Mouse (Mus musculus): ENCODE data around the gene Mrtfb. TPM values are rescaled to one million over a fixed set of nuclear protein-coding genes. Genes with fewer than 3 reads are reported as not detected.
"Not testable (repeated sequence)": the region's sequence is repeated elsewhere in the genome, so short reads cannot be mapped to it uniquely, and the experiment has no call there.

Mrtfb gene
- polyA plus RNA-seq, 1 experiment from 2014 or later = 22.6 TPM

DNA sequence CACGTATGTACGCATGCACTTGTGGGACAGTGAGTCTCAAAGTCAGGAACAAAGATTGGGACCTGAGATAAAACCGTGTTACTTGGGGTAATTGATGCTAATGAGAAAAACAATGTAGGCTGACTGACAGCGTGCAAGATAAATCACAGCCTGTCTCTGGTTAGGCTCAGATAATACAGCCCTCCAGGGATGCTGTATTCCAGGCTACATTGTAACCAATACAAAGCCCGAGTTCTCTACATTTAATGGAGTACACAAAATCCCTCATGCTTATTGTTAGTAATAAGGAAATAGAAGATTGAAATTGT is 1.2 kb downstream of the Mrtfb start:
- 44% methylated on average over 5 of the region's 5 CpGs for WGBS
- H3K27me3 ChIP-seq (ENCODE audit: control insufficient read depth, insufficient read depth, low read length) = no peaks in the 10 kb centered on the region
- peak overlapping the region; percentile 90; the same call in 1 of the 2 replicates for H3K9ac ChIP-seq (ENCODE audit: low read length)
- peak overlapping the region; percentile 91 for H3K4me2 ChIP-seq (ENCODE audit: low read depth)
- peak overlapping the region; percentile 79 for H3K4me3 ChIP-seq (ENCODE audit: low read depth, low read length)
- no peaks in the 10 kb centered on the region for H3K36me3 ChIP-seq (ENCODE audit: control insufficient read depth, insufficient read depth, low read length)
- peaks cover 6% of the 10 kb centered on the region; the same call in 1 of the 2 replicates for H3K4me1 ChIP-seq (ENCODE audit: control insufficient read depth, insufficient read depth, low read length)
- H3K9me3 ChIP-seq (ENCODE audit: control insufficient read depth, low read length) = no peaks in the 10 kb centered on the region
- ATAC-seq (ENCODE audit: insufficient read depth, low FRiP score, low TSS enrichment) (no peak), DNase-seq (ENCODE audit: low spot score) (no peak)
- no peak overlapping the region for H3K27ac ChIP-seq (ENCODE audit: low read depth, low read length)

DNA sequence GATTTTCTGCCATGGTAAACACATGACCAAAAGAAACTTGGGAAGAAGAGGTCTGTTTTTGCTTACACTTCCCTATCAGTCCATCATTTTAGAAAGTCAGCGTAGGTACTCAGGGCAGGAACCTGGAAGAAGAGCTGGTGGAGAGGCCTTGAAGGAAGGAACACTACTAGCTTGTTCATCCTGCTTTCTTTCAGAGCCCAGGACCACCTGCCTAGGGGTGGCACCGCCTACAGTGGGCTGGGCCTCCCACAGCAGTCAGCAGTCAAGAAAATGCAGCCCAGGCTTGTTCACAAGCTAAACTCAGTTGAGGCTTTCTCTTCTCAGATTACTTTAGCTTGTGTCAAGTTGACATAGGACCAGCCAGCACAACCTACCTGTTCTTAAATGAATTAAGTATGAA is 2.7 kb downstream of the Mrtfb start:
- no peak overlapping the region for H3K9ac ChIP-seq (ENCODE audit: low read length)
- H3K9me3 ChIP-seq (ENCODE audit: control insufficient read depth, low read length) = no peaks in the 10 kb centered on the region
- 87% methylated on average over 2 of the region's 2 CpGs for WGBS
- ATAC-seq (ENCODE audit: insufficient read depth, low FRiP score, low TSS enrichment) = no peak
- no peak overlapping the region for H3K4me2 ChIP-seq (ENCODE audit: low read depth)
- DNase-seq (ENCODE audit: low spot score) = no peak
- no peaks in the 10 kb centered on the region for H3K27me3 ChIP-seq (ENCODE audit: control insufficient read depth, insufficient read depth, low read length)
- no peak overlapping the region for H3K4me3 ChIP-seq (ENCODE audit: low read depth, low read length)
- peaks cover 6% of the 10 kb centered on the region; the same call in 1 of the 2 replicates for H3K4me1 ChIP-seq (ENCODE audit: control insufficient read depth, insufficient read depth, low read length)
- no peaks in the 10 kb centered on the region; the same call in 1 of the 2 replicates for H3K36me3 ChIP-seq (ENCODE audit: control insufficient read depth, insufficient read depth, low read length)
- no peak overlapping the region for H3K27ac ChIP-seq (ENCODE audit: low read depth, low read length)

DNA sequence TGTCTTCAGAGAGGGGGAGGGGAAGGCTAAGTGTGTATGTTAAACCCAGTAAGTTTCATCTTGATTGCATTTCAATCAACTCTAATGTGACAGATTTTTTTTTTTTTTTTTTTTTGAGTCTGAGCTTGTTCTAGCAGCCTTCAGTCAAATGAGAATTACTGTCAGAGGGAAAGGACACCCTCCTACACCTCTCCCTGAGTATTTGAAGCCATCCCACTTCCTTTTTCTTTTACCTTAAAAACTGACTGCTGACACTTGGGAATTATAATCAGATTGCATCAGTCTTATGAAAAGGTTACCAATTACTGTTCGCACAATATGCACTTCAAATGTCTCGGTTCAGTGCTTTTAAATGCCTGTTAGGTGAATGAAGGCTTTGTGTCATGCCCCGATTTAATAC is 10.0 kb downstream of the Mrtfb start:
- no peak overlapping the region for H3K4me3 ChIP-seq (ENCODE audit: low read depth, low read length)
- DNase-seq (ENCODE audit: low spot score) (no peak), ATAC-seq (ENCODE audit: insufficient read depth, low FRiP score, low TSS enrichment) (no peak)
- no peaks in the 10 kb centered on the region for H3K9me3 ChIP-seq (ENCODE audit: control insufficient read depth, low read length)
- peaks cover 4% of the 10 kb centered on the region for H3K36me3 ChIP-seq (ENCODE audit: control insufficient read depth, insufficient read depth, low read length)
- WGBS = 61% methylated on average over 3 of the region's 3 CpGs
- H3K9ac ChIP-seq (ENCODE audit: low read length) = no peak overlapping the region
- H3K4me1 ChIP-seq (ENCODE audit: control insufficient read depth, insufficient read depth, low read length) = no peaks in the 10 kb centered on the region
- H3K27ac ChIP-seq (ENCODE audit: low read depth, low read length) = no peak overlapping the region
- no peaks in the 10 kb centered on the region for H3K27me3 ChIP-seq (ENCODE audit: control insufficient read depth, insufficient read depth, low read length)
- H3K4me2 ChIP-seq (ENCODE audit: low read depth) = no peak overlapping the region

DNA sequence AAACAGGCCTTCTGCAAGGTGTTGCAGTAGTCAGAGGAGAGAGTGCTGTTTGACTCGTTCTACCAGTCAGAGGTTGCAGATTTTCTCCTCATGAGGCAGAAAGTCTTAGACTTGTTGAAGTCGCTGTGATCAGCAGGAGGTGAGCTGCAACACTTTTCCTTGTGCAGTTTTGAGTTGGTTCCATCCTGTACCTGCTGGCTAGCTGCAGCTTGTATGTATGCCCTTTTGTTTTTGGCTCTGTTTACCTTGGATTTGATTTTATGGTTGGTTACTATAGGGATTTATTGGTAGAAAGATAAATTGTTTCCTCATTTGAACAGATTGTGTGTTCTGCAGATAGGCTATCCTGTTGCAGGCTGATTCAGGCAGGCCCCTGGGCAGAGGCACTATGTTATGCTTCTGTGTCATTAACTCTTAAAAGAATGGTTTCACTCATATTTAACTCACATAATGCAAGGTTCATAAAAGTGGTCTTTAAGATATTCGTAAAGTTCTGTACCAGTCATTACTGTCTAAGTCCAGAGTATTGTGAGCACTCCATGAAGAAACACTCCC is 11.1 kb downstream of the Mrtfb start:
- Histone ChIP-seq H3K4me3 (ENCODE audit: low read depth, low read length) (no peak overlapping the region), H3K36me3 (ENCODE audit: control insufficient read depth, insufficient read depth, low read length) (peaks cover 4% of the 10 kb centered on the region), H3K4me1 (ENCODE audit: control insufficient read depth, insufficient read depth, low read length) (no peaks in the 10 kb centered on the region), H3K4me2 (ENCODE audit: low read depth) (no peak overlapping the region), H3K9me3 (ENCODE audit: control insufficient read depth, low read length) (no peaks in the 10 kb centered on the region), H3K27me3 (ENCODE audit: control insufficient read depth, insufficient read depth, low read length) (no peaks in the 10 kb centered on the region), H3K9ac (ENCODE audit: low read length) (no peak overlapping the region), H3K27ac (ENCODE audit: low read depth, low read length) (no peak overlapping the region)
- no peak for ATAC-seq (ENCODE audit: insufficient read depth, low FRiP score, low TSS enrichment)
- 87% methylated on average over 3 of the region's 3 CpGs for WGBS
- no peak for DNase-seq (ENCODE audit: low spot score)

DNA sequence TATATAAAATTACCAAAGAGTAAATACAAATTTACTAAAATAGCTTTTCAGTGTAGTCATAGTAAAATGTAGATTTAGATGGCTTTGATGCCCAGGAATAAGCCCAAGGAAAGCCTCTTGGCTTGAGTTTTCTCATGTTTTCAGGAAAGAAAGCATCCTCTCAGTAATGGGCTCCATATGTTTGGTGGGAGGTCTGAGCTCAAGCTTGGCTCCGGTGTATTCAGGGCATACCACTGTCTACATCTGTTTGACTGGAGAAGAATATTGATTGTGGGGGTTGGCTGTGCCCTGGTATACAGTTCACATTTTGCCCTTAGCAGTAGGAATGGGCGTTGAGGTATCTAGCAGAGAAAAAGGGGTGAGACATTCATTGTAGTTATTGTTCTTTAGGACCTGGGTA is 13.1 kb downstream of the Mrtfb start:
- ATAC-seq (ENCODE audit: insufficient read depth, low FRiP score, low TSS enrichment) (no peak), DNase-seq (ENCODE audit: low spot score) (no peak)
- H3K4me1 ChIP-seq (ENCODE audit: control insufficient read depth, insufficient read depth, low read length) = no peaks in the 10 kb centered on the region
- no peaks in the 10 kb centered on the region for H3K9me3 ChIP-seq (ENCODE audit: control insufficient read depth, low read length)
- peaks cover 4% of the 10 kb centered on the region; the same call in 1 of the 2 replicates for H3K36me3 ChIP-seq (ENCODE audit: control insufficient read depth, insufficient read depth, low read length)
- WGBS = 79% methylated on average over 2 of the region's 2 CpGs
- H3K27me3 ChIP-seq (ENCODE audit: control insufficient read depth, insufficient read depth, low read length) = no peaks in the 10 kb centered on the region
- H3K9ac ChIP-seq (ENCODE audit: low read length) = no peak overlapping the region
- no peak overlapping the region for H3K4me3 ChIP-seq (ENCODE audit: low read depth, low read length)
- no peak overlapping the region for H3K4me2 ChIP-seq (ENCODE audit: low read depth)
- no peak overlapping the region for H3K27ac ChIP-seq (ENCODE audit: low read depth, low read length)

DNA sequence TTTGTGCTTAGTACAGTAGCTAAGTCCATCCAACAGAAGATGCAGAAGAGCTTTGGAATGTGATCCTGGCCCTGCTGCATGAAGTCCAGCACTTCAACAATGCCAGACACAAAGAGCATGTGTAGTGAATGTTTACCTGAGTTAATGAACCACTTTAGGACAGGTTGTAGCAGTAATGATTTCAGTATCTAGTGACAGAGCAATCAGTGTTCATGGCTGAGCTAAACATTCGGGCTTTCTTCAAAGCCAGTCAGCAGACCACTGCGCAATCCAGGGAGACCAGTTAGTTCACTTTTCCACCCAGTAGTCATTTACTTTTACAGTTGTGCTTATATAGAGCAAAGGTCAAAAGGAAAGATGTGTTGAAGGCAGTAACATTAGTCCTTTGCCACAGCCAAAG is 20.0 kb downstream of the Mrtfb start:
- DNase-seq (ENCODE audit: low spot score) (no peak), ATAC-seq (ENCODE audit: insufficient read depth, low FRiP score, low TSS enrichment) (no peak)
- H3K4me3 ChIP-seq (ENCODE audit: low read depth, low read length) = no peak overlapping the region
- WGBS = 86% methylated on average over 2 of the region's 2 CpGs
- no peak overlapping the region for H3K9ac ChIP-seq (ENCODE audit: low read length)
- no peaks in the 10 kb centered on the region for H3K9me3 ChIP-seq (ENCODE audit: control insufficient read depth, low read length)
- H3K27ac ChIP-seq (ENCODE audit: low read depth, low read length) = no peak overlapping the region
- H3K4me2 ChIP-seq (ENCODE audit: low read depth) = no peak overlapping the region
- no peaks in the 10 kb centered on the region for H3K27me3 ChIP-seq (ENCODE audit: control insufficient read depth, insufficient read depth, low read length)
- H3K4me1 ChIP-seq (ENCODE audit: control insufficient read depth, insufficient read depth, low read length) = no peaks in the 10 kb centered on the region
- H3K36me3 ChIP-seq (ENCODE audit: control insufficient read depth, insufficient read depth, low read length) = no peaks in the 10 kb centered on the region

DNA sequence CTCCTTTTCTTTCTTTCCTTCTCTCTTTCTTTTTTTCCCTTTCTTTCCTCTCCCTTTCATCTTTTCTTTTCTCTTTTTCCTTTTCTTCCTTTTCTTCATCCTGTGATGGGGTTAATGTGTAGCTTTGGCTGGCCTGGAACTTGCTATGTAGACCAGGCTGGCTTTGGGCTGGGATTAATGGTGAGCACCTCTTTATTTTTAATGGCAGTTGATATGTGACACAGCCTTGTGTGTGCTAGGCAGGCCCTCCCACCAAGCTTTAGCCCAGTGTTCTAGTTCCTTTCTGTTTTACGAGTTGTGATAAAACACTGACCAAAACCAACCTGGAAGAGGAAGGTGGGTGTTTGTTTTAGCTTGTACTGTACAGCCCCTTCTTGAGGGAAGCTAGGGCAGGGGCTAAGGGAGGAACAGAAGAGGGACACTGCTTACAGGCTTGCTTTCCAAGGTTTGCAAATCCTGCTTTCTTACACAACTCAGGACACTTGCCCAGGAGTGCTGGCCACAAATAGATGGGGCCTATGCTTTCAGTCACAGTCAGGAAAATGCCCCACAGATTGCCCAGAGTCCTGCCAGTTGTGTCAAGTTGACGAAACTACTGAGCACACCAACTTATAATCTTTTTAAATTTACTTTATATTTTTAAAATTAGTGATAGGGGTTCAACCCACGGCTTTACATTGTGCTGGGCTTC is 20.6 kb downstream of the Mrtfb start:
- H3K4me3 ChIP-seq (ENCODE audit: low read depth, low read length) = no peak overlapping the region
- DNase-seq (ENCODE audit: low spot score) = no peak
- H3K9ac ChIP-seq (ENCODE audit: low read length) = no peak overlapping the region
- 95% methylated on average over 3 of the region's 3 CpGs for WGBS
- no peaks in the 10 kb centered on the region for H3K27me3 ChIP-seq (ENCODE audit: control insufficient read depth, insufficient read depth, low read length)
- no peak overlapping the region for H3K4me2 ChIP-seq (ENCODE audit: low read depth)
- H3K36me3 ChIP-seq (ENCODE audit: control insufficient read depth, insufficient read depth, low read length) = no peaks in the 10 kb centered on the region
- no peak overlapping the region for H3K27ac ChIP-seq (ENCODE audit: low read depth, low read length)
- no peaks in the 10 kb centered on the region for H3K4me1 ChIP-seq (ENCODE audit: control insufficient read depth, insufficient read depth, low read length)
- no peak for ATAC-seq (ENCODE audit: insufficient read depth, low FRiP score, low TSS enrichment)
- H3K9me3 ChIP-seq (ENCODE audit: control insufficient read depth, low read length) = no peaks in the 10 kb centered on the region

DNA sequence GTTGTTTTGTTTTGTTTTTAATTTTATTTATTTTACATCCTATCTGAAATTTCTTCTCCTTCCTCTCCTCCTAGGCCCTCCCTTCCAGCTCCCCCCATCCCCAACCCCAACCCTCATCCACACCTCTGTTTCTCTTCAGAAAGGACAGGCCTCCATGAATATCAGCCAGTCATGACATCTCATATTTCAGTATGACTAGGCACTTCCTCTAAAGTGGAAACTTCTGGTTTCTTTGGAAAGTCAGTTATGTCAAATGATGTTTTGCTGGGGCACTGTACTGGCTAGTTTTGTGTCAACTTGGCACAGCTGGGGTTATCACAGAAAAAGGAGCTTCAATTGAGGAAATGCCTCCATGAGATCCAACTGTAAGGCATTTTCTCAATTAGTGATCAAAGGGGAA is 30.1 kb downstream of the Mrtfb start:
- not testable (repeated sequence) for H3K9me3 ChIP-seq (ENCODE audit: control insufficient read depth, low read length); H3K27ac ChIP-seq (ENCODE audit: low read depth, low read length); H3K36me3 ChIP-seq (ENCODE audit: control insufficient read depth, insufficient read depth, low read length); ATAC-seq (ENCODE audit: insufficient read depth, low FRiP score, low TSS enrichment); H3K9ac ChIP-seq (ENCODE audit: low read length); H3K27me3 ChIP-seq (ENCODE audit: control insufficient read depth, insufficient read depth, low read length); H3K4me3 ChIP-seq (ENCODE audit: low read depth, low read length); H3K4me2 ChIP-seq (ENCODE audit: low read depth); H3K4me1 ChIP-seq (ENCODE audit: control insufficient read depth, insufficient read depth, low read length); DNase-seq (ENCODE audit: low spot score)

DNA sequence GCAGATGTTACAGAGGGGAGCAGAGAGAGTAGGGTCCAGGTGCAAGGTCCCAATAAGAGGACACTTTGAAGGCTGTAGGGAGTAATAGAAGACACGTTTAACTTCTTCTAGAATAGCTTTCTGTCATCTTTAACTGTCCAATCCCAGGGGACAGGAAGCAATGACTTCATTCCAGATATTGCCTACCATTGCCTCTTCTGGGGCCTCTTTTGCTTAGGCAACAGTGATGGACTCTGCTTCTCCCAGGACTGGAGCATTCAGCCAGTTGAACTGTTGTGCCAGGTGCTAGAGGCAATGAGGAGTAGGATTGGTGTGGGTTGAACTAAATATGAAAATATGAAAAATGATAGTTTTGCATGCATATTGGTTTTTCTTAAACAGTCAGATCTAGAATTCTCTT is 41.6 kb downstream of the Mrtfb start:
- no peaks in the 10 kb centered on the region for H3K4me1 ChIP-seq (ENCODE audit: control insufficient read depth, insufficient read depth, low read length)
- H3K36me3 ChIP-seq (ENCODE audit: control insufficient read depth, insufficient read depth, low read length) = no peaks in the 10 kb centered on the region
- H3K27ac ChIP-seq (ENCODE audit: low read depth, low read length) = no peak overlapping the region
- no peaks in the 10 kb centered on the region for H3K27me3 ChIP-seq (ENCODE audit: control insufficient read depth, insufficient read depth, low read length)
- H3K9me3 ChIP-seq (ENCODE audit: control insufficient read depth, low read length) = no peaks in the 10 kb centered on the region
- WGBS = 84% methylated on average over 1 of the region's 1 CpGs
- no peak overlapping the region for H3K4me2 ChIP-seq (ENCODE audit: low read depth)
- ATAC-seq (ENCODE audit: insufficient read depth, low FRiP score, low TSS enrichment) (no peak), DNase-seq (ENCODE audit: low spot score) (no peak)
- no peak overlapping the region for H3K4me3 ChIP-seq (ENCODE audit: low read depth, low read length)
- no peak overlapping the region for H3K9ac ChIP-seq (ENCODE audit: low read length)

Data from neural tube, embryonic 11.5 days (tissue).